Mouse (Mus musculus): Measurements from ENCODE around the gene Bach1.

DNA sequence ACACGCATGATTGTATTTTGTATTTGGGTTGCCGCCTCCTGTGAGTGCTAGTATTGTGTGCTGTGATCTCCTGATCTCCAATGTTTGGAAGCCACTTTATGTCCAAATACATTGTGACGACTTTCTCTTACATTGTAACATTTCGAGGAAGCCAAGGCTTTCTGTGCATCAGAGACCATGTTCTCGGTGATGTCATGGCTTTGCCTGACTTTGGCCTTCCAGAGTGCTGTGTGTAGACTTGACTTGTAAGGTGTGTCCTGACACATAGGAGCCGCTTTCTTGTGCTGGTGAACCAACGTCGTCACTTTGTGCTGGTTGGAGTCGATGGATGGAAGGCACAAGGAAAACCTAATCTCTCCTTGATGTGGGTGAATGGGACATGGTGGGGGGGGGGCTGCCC, 15.8 kb downstream of the Bach1 start:
- TF ChIP-seq POLR2A (IDR thresholded peaks at IDR 0.05; ENCODE audit: extremely low read depth, insufficient read depth, low read length) = no peak
- no peak for TF ChIP-seq CTCF (IDR thresholded peaks at IDR 0.05; ENCODE audit: low read depth, low read length)
